Mouse (Mus musculus): ENCODE results near the gene Gm38431. TPM values are rescaled to one million over a fixed set of nuclear protein-coding genes. Genes with fewer than 3 reads are reported as not detected.
"Not testable (repeated sequence)": the region's sequence is repeated elsewhere in the genome, so short reads cannot be mapped to it uniquely, and the experiment has no call there.

The Gm38431 gene
- polyA plus RNA-seq, 1 experiment from 2014 or later = 3.2 TPM

DNA sequence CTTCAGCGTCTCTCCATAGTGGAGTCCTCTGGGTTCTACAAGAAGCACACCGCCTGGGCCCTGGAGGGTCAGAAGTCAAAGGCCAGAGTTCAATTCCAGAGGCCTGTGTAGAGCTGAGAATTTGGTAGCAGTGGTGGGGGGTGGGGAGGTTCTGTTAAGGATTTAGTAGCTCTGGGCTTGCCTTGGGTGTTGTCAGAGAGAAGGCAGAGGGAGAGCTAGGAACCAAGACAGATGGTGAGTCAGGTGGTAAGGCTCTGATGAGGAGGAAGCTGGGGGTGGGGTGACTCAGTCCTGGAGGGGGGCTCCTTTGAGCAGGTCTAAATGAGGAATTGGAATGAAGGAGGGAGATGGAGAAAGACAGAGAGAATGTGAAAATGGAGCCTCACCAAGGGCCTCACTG lies 28.9 kb downstream of the Gm38431 start:
- WGBS = 95% methylated on average over 2 of the region's 2 CpGs
- H3K36me3 ChIP-seq = peaks cover 51% of the 10 kb centered on the region
- no peak overlapping the region for H3K27ac ChIP-seq
- no peaks in the 10 kb centered on the region for H3K27me3 ChIP-seq (ENCODE audit: insufficient read depth, poor library complexity, severe bottlenecking)
- no peak for DNase-seq (ENCODE audit: low spot score)
- H3K9me3 ChIP-seq = no peaks in the 10 kb centered on the region
- H3K4me3 ChIP-seq = no peak overlapping the region
- no peaks in the 10 kb centered on the region for H3K4me1 ChIP-seq

DNA sequence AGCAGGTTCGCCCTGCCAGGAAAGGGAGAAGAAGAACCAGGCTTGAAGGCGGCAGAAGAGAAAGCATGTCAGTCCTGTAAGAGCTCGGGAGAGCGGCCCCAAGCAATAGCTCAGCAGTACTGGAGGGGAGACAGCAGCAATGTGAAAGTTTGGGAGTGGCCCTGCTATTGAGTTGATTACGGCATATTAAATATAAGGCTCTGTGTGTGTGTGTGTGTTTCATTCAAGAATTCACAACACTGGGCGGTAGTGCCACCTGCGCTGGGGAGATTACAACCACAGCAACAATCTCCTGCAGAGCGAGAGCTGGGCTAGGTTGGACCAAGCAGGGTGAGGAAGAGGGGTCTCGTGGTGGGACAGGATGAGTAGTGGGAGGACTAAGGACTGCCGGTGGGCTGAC lies 40.2 kb downstream of the Gm38431 start:
- peaks cover 4% of the 10 kb centered on the region for H3K4me1 ChIP-seq
- no peaks in the 10 kb centered on the region for H3K36me3 ChIP-seq
- no peak overlapping the region for H3K27ac ChIP-seq
- WGBS = 60% methylated on average over 10 of the region's 10 CpGs
- H3K27me3 ChIP-seq (ENCODE audit: insufficient read depth, poor library complexity, severe bottlenecking) = peaks cover 23% of the 10 kb centered on the region
- DNase-seq (ENCODE audit: low spot score) = no peak
- no peaks in the 10 kb centered on the region for H3K9me3 ChIP-seq
- H3K4me3 ChIP-seq = no peak overlapping the region

GRCm38 (mm10) chr9:21045235-21045634 lies 46.6 kb downstream of the Gm38431 start:
- Histone ChIP-seq H3K9me3 (no peaks in the 10 kb centered on the region), H3K27me3 (ENCODE audit: insufficient read depth, poor library complexity, severe bottlenecking) (peaks cover 15% of the 10 kb centered on the region), H3K27ac (no peak overlapping the region), H3K4me3 (no peak overlapping the region), H3K4me1 (peaks cover 7% of the 10 kb centered on the region; the same call in 1 of the 2 replicates), H3K36me3 (no peaks in the 10 kb centered on the region)
- WGBS = 74% methylated on average over 3 of the region's 3 CpGs
- no peak for DNase-seq (ENCODE audit: low spot score)

DNA sequence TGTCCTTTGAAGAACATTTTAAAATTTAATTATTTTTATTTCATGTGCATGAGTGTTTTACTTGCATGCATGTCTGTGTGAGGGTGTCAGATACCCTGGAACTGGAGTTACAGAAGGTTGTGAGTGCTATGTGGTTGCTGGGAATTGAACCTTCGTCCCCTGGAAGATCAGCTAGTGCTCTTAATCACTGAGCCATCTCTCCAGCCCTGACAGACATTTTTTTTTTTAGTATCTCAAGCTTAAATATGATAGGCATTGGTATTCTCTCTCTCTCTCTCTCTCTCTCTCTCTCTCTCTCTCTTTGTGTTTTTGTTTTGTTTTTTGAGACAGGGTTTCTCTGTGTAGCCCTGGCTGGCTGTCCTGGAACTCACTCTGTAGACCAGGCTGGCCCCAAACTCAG lies 47.0 kb downstream of the Gm38431 start:
- not testable (repeated sequence) for H3K27ac ChIP-seq; H3K9me3 ChIP-seq; H3K4me3 ChIP-seq; H3K4me1 ChIP-seq; H3K36me3 ChIP-seq; DNase-seq (ENCODE audit: low spot score)
- WGBS = 56% methylated on average over 1 of the region's 1 CpGs
- H3K27me3 ChIP-seq (ENCODE audit: insufficient read depth, poor library complexity, severe bottlenecking) = peaks cover 19% of the 10 kb centered on the region

GRCm38 (mm10) chr9:21043563-21043962 lies 48.2 kb downstream of the Gm38431 start:
- H3K27ac ChIP-seq = no peak overlapping the region
- H3K9me3 ChIP-seq = no peaks in the 10 kb centered on the region
- H3K27me3 ChIP-seq (ENCODE audit: insufficient read depth, poor library complexity, severe bottlenecking) = peaks cover 31% of the 10 kb centered on the region
- H3K36me3 ChIP-seq = no peaks in the 10 kb centered on the region
- no peak overlapping the region for H3K4me3 ChIP-seq
- peaks cover 9% of the 10 kb centered on the region for H3K4me1 ChIP-seq
- WGBS = 72% methylated on average over 4 of the region's 4 CpGs
- no peak for DNase-seq (ENCODE audit: low spot score)

GRCm38 (mm10) chr9:21041308-21041707 lies 50.5 kb downstream of the Gm38431 start:
- no peak for DNase-seq (ENCODE audit: low spot score)
- Histone ChIP-seq H3K27me3 (ENCODE audit: insufficient read depth, poor library complexity, severe bottlenecking) (peaks cover 54% of the 10 kb centered on the region), H3K4me3 (no peak overlapping the region), H3K9me3 (no peaks in the 10 kb centered on the region), H3K4me1 (peaks cover 27% of the 10 kb centered on the region), H3K36me3 (no peaks in the 10 kb centered on the region), H3K27ac (no peak overlapping the region)
- 43% methylated on average over 4 of the region's 4 CpGs for WGBS

DNA sequence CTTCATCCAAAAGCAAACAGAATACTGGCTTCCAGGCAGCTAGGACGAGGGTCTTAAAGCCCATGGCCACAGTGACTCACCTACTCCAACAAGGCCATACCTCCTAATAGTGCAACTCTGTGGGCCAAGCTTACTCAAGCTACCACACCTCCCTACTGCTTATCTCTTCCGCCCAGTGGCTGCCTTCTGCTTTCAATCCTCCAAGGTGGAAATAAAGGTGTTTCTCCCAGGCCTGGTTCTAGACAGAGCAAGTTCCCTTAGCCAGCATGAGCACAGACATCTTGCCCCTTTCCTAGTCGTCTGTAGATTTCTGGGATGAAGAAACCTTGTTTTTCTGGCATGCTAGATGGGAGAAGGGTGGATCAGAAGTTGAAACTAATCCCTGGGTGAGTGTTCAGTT lies 52.0 kb downstream of the Gm38431 start:
- DNase-seq (ENCODE audit: low spot score) = no peak
- H3K4me1 ChIP-seq = peaks cover 39% of the 10 kb centered on the region
- no peak overlapping the region for H3K4me3 ChIP-seq
- WGBS = 78% methylated on average over 3 of the region's 3 CpGs
- no peaks in the 10 kb centered on the region for H3K36me3 ChIP-seq
- H3K9me3 ChIP-seq = no peaks in the 10 kb centered on the region
- peaks cover 69% of the 10 kb centered on the region for H3K27me3 ChIP-seq (ENCODE audit: insufficient read depth, poor library complexity, severe bottlenecking)
- no peak overlapping the region for H3K27ac ChIP-seq

- DNase-seq (ENCODE audit: low spot score) = no peak
- peaks cover 55% of the 10 kb centered on the region for H3K4me1 ChIP-seq
- H3K27ac ChIP-seq = peak overlapping the region; percentile 65
- peaks cover 91% of the 10 kb centered on the region for H3K27me3 ChIP-seq (ENCODE audit: insufficient read depth, poor library complexity, severe bottlenecking)
- peak overlapping the region; percentile 60 for H3K4me3 ChIP-seq
- no peaks in the 10 kb centered on the region for H3K36me3 ChIP-seq
- no peaks in the 10 kb centered on the region for H3K9me3 ChIP-seq
- 3% methylated on average over 31 of the region's 31 CpGs for WGBS
Measured at GRCm38 (mm10) chr9:21037481-21037891, 54.3 kb downstream of the Gm38431 start.

- Histone ChIP-seq H3K27me3 (ENCODE audit: insufficient read depth, poor library complexity, severe bottlenecking) (peaks cover 97% of the 10 kb centered on the region), H3K9me3 (no peaks in the 10 kb centered on the region), H3K27ac (no peak overlapping the region), H3K4me3 (peak overlapping the region; percentile 60), H3K4me1 (peaks cover 63% of the 10 kb centered on the region), H3K36me3 (no peaks in the 10 kb centered on the region)
- DNase-seq (ENCODE audit: low spot score) = no peak
- 3% methylated on average over 22 of the region's 22 CpGs for WGBS
Measured at GRCm38 (mm10) chr9:21036666-21037065, 55.1 kb downstream of the Gm38431 start.

- Histone ChIP-seq H3K4me1 (peaks cover 64% of the 10 kb centered on the region), H3K9me3 (no peaks in the 10 kb centered on the region), H3K36me3 (no peaks in the 10 kb centered on the region), H3K27me3 (ENCODE audit: insufficient read depth, poor library complexity, severe bottlenecking) (peaks cover 98% of the 10 kb centered on the region), H3K27ac (no peak overlapping the region), H3K4me3 (0 out of 2 replicates have a peak overlapping the region, but pooled peaks have one; percentile 7)
- WGBS = 8% methylated on average over 20 of the region's 20 CpGs
- DNase-seq (ENCODE audit: low spot score) = no peak
Measured at GRCm38 (mm10) chr9:21036161-21036560, 55.6 kb downstream of the Gm38431 start.

DNA sequence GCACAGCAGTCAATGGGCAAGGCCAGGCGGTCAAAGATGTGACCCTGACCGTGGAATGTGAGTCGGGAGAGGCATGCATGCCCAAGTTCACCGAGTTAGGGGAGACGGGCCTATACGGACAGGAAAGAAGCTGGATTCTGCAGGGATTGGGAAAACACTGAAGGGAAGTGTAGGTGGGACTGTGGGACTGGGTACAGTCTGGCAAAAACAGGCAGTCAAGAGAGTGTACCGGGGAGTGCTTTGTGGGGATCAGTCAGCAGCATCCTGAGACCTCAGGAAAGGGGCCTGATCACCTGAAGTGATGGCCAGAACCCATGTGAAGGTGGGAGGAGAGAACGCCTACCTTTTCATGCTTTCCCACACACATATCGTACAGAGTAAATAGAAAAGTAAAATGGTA lies 56.2 kb downstream of the Gm38431 start:
- Histone ChIP-seq H3K9me3 (no peaks in the 10 kb centered on the region), H3K27me3 (ENCODE audit: insufficient read depth, poor library complexity, severe bottlenecking) (peaks cover 93% of the 10 kb centered on the region), H3K27ac (no peak overlapping the region), H3K4me1 (peaks cover 66% of the 10 kb centered on the region), H3K4me3 (no peak overlapping the region), H3K36me3 (no peaks in the 10 kb centered on the region)
- DNase-seq (ENCODE audit: low spot score) = no peak
- 24% methylated on average over 9 of the region's 9 CpGs for WGBS

- Histone ChIP-seq H3K4me1 (peaks cover 76% of the 10 kb centered on the region), H3K27me3 (ENCODE audit: insufficient read depth, poor library complexity, severe bottlenecking) (peaks cover 92% of the 10 kb centered on the region), H3K4me3 (no peak overlapping the region), H3K27ac (no peak overlapping the region), H3K9me3 (no peaks in the 10 kb centered on the region), H3K36me3 (no peaks in the 10 kb centered on the region)
- no peak for DNase-seq (ENCODE audit: low spot score)
- WGBS = 4% methylated on average over 17 of the region's 17 CpGs
Measured at GRCm38 (mm10) chr9:21034481-21035085, 57.2 kb downstream of the Gm38431 start.

GRCm38 (mm10) chr9:21033136-21033535 lies 58.7 kb downstream of the Gm38431 start:
- no peaks in the 10 kb centered on the region for H3K9me3 ChIP-seq
- WGBS = 0% methylated on average over 34 of the region's 34 CpGs
- peak; percentile 93 for DNase-seq (ENCODE audit: low spot score)
- no peaks in the 10 kb centered on the region for H3K36me3 ChIP-seq
- H3K27me3 ChIP-seq (ENCODE audit: insufficient read depth, poor library complexity, severe bottlenecking) = peaks cover 91% of the 10 kb centered on the region
- H3K27ac ChIP-seq = peak overlapping the region; percentile 5; the same call in 1 of the 2 replicates
- peak overlapping the region; percentile 66 for H3K4me3 ChIP-seq
- peaks cover 77% of the 10 kb centered on the region for H3K4me1 ChIP-seq

DNA sequence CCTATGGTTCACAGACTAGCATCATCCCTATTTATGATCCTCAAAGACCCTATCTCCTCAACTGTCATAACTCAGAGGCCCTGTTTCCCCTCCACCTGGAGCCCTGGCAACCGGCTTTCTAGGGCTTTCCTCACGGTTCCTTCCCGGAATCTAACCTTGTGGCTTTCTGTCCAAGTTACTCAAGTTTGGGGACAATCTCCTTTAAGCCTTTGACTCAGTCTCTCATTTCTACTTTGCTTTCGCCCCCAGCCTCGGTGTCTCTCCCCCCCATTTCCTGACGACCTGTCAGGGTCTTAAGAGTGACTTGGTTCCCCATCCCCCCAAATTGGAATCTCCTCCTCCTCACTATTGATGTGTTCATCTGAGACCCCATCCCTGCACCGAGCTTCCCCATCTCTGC lies 59.3 kb downstream of the Gm38431 start:
- Histone ChIP-seq H3K27ac (peak overlapping the region; percentile 5; the same call in 1 of the 2 replicates), H3K4me1 (peaks cover 74% of the 10 kb centered on the region), H3K36me3 (no peaks in the 10 kb centered on the region), H3K4me3 (peak overlapping the region; percentile 66), H3K9me3 (no peaks in the 10 kb centered on the region), H3K27me3 (ENCODE audit: insufficient read depth, poor library complexity, severe bottlenecking) (peaks cover 91% of the 10 kb centered on the region)
- no peak for DNase-seq (ENCODE audit: low spot score)
- 3% methylated on average over 7 of the region's 7 CpGs for WGBS
